Mouse (Mus musculus): ENCODE data around the gene Col9a1.

DNA sequence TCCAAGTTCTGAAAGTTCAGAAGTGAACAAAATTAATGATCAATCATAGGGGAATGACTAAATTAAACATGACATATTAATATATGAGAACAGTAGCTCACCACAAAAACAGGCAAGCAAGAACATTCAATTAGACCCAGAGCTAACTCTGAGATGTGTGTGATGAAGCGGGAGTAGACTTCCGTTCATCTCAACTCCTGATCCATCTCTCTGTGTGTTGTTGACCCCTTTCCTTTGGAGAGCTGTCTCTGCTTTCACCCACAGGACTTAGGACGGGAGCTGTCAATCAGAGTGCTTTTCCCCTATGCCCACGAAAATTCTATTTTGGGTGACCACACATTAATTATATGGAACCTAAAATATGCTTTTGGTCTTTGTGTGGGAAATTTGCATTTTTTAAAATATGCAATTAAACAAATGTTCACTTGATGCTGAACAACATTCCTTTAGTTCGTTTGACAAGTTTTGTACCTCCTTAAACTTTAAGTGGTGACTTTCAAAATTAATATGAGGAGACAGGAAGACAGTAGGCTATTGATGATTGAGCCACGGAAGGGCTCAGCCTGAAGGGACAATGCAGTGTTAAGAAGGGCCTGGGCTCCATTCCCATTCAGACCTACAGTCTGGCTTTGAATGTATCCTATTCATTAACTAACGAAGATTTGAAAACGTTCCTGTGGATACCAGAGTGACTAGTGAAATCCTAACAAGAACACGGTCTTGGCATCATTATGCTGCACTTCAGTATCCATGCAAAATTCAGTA, 34.4 kb downstream of the Col9a1 start:
- TF ChIP-seq POLR2A (IDR thresholded peaks at IDR 0.05; ENCODE audit: borderline replicate concordance, control insufficient read depth, low read depth, low read length) (no peak), CTCF (IDR thresholded peaks at IDR 0.05; ENCODE audit: control insufficient read depth, insufficient read depth, low read length) (no peak)
